Mouse (Mus musculus) erythroblast, adult 5-6 weeks (primary cell): ENCODE results near the gene Ntm. TPM values are rescaled to one million over a fixed set of nuclear protein-coding genes. Genes with fewer than 3 reads are reported as not detected.

Experiments used
- ATAC-seq: replicated peaks from 2 replicates; pipeline ENCODE4 v1.8.0; 2016; ENCODE audit warnings: moderate number of reproducible peaks, mild to moderate bottlenecking, moderate TSS enrichment, inconsistent platforms; ENCODE audit not compliant: poor library complexity, low FRiP score, severe bottlenecking
- total RNA-seq, 2 experiments: library from RNA; stranded (forward) in 1 of 2; stranded (reverse) in 1 of 2; fragments of 150-400 nt in 1 of 2; fragments of 200-764, 138-1000 nt in 1 of 2; gene quantifications; 2 replicates each; pipeline versions ENCODE4 v1.2.3 to v1.2.4; 2015 to 2017; ENCODE audit warnings: low replicate concordance in 2 of 2

Ntm gene
- total RNA-seq, 2 experiments from 2014 or later: not detected

GRCm38 (mm10) chr9:29434611-29435010, 528.3 kb downstream of the Ntm start:
- ATAC-seq: no peak

DNA sequence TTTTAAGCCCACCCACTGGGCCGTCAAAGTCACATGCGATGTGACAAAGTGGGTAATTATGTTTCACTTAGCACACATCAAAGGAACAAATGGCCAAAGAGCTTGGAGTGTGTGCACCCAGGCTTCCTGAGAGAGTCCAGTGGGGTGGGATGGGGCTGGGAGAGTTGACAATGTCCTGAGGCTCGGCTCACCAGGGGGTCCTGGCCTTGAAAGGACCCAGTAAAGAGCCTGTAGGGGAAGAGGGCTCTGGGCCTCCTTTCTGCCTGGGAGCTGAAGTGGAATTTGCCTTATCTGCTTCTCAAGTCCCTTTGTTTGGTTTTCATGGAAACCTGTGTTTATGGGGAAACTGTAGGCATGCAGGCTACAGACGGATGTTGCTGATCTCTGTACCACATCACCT, 529.0 kb downstream of the Ntm start:
- ATAC-seq: no peak

- ATAC-seq: no peak
Measured at GRCm38 (mm10) chr9:29433156-29433555, 529.8 kb downstream of the Ntm start.

DNA sequence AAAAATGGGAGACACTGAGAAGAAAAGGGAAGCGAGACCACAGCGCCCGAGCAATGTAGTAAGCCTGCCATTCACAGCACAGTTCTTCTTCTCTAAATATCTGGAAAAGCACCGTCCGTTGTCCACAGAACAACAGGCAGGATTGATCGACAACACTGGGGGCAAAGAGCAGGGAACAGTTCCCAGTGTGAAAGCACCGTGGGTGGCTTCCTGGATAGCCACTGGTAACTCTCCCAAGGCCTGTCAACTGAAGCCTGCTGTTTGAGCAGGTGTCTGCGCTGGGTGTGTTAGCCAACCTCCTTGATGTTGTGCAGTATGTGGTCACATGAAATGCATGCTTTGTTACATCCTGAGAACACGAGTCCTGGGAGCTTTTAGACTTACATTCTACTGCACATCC, 531.4 kb downstream of the Ntm start:
- no peak for ATAC-seq

- no peak for ATAC-seq
Measured at GRCm38 (mm10) chr9:29430189-29430588, 532.8 kb downstream of the Ntm start.

DNA sequence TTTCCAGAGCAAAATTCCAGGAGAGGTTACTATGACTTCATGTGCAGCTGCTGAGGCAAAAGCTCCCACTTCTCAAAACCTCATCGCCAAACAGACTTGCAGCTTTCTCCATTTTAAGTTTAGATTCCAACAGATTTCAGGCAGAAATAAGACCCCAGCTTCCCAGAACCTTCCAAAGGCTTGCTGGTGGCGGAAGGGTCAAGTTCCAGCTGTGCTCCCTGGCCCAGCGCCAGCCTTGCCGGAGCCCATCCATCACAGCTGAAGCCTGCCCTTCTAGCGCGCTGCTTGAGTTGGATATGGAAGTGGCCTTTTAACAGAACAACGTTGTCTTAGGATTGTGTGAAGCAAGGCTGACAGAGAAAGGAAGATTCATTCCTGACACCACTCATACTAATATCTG, 534.6 kb downstream of the Ntm start:
- ATAC-seq: no peak

GRCm38 (mm10) chr9:29426261-29426660, 536.7 kb downstream of the Ntm start:
- no peak for ATAC-seq

GRCm38 (mm10) chr9:29415578-29415977, 547.4 kb downstream of the Ntm start:
- no peak for ATAC-seq

DNA sequence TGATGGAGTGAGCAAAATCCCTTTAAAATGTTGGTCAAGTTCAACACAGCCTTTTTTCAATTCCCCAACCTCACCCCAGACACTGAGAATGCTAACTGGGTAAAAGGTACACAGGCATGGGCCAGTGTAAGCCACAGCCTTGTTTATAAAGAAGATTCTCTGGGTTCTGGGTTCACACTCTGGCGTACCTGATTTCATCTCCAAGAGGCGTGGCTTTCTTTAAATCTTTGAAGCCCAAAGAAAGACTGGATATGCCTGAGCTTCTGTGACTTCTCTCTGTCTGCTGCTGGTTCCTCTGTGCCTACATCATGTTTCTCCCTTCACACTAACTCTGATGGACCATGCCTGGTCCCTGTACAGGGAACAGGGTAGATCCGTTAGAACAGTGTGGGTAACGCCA, 549.8 kb downstream of the Ntm start:
- ATAC-seq: no peak

GRCm38 (mm10) chr9:29412181-29412771, 550.7 kb downstream of the Ntm start:
- ATAC-seq: no peak

GRCm38 (mm10) chr9:29411408-29412180, 551.3 kb downstream of the Ntm start:
- ATAC-seq: no peak

DNA sequence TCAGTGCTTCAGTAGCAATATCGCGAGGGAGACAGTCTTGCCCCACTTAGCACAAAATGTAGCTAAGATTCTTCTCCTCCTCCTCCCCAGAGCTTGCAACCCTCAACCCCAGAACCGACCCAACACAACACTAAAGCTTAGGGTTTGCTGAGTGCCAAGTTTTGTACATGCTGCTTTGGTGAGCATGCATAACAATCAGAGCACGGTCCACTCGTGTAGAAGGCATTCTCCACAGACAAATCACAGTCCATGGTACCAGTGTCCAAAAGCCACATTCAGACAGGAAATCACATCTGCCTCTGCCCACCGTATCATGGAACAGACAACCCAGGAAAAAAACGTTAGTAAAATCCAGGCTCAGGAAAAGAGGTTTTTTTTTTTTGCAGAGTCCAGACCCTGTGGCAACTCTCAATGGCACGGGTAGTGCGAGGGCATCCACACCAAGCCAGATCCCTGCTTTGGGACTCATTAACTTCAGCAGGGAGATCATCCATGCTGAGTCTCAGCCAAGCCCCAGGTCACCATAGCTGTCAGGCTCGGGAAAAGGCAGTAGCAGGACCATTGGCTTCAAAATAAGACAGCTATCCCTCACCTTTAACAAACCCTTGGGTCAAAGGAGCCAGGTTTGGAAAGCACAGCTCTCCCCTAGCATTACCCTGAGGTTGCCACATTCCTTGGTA, 552.1 kb downstream of the Ntm start:
- ATAC-seq: no peak

GRCm38 (mm10) chr9:29410284-29410683, 552.7 kb downstream of the Ntm start:
- ATAC-seq: no peak

GRCm38 (mm10) chr9:29409216-29409907, 553.6 kb downstream of the Ntm start:
- no peak for ATAC-seq

GRCm38 (mm10) chr9:29407954-29408353, 555.0 kb downstream of the Ntm start:
- no peak for ATAC-seq

GRCm38 (mm10) chr9:29406973-29407372, 556.0 kb downstream of the Ntm start:
- no peak for ATAC-seq

DNA sequence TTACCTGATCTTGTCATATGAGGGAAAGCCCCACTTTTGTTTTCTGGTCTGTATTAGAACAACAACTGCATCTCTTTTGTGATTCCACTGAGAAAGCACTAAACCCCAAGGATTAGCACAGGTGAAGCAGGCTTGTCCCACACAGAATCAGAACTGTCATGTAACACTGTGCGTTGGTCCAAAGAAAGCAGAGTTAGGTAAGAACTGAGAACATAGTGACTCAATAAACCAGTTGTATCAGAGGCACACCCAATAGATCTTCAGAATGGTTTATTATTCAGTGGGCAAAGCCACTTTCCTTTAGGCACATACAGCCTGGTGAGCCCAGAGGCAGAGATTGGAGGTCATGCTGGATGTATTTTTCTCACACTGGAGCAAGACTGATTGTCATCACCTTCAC, 556.9 kb downstream of the Ntm start:
- ATAC-seq: no peak

DNA sequence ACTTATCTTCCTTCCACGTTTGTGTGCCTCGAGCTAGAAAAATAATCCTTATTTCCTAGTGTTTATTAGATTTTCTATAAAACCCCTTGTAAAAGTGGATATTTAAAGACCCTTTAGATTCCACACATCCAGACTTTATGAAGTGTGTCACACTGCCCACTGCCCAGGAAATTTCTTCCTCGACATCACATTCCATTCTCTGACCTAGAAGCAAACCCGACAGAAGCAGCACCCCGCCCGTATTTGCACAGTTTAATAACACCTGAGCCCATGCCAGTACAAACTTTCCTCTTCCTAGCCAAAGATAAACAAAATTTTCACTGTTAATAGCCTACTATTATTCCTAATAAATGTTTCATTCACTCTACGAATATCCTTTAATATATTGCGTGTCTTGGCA, 562.8 kb downstream of the Ntm start:
- no peak for ATAC-seq

DNA sequence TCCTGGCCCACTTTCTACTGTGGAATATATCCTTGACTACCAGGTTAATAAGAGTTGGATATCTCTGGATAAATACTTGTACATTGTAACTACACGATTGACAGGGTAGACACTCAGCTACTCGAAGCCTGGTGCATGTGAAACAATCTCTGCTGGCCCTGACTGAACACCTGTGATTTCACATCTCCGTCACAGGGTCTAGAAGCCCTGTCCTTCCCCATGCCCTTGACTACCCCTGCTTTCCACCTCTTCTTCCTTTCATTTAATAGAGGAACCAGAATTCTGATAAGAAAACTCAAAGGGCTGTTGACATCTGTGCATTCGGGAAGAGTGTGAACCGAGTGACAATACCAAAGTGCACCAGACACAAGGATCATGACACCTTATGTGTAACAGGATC, 566.8 kb downstream of the Ntm start:
- no peak for ATAC-seq

GRCm38 (mm10) chr9:29393136-29393535, 569.8 kb downstream of the Ntm start:
- ATAC-seq: no peak
